Mouse (Mus musculus): ENCODE data around the gene Adig. TPM values are rescaled to one million over a fixed set of nuclear protein-coding genes. Genes with fewer than 3 reads are reported as not detected.

The Adig gene
- polyA plus RNA-seq, 1 experiment = 20.8 TPM

- no peak for DNase-seq
- no peak for TF ChIP-seq POLR2A (IDR thresholded peaks at IDR 0.05; ENCODE audit: control insufficient read depth, extremely low read depth, insufficient read depth, low read length, poor library complexity)
- TF ChIP-seq CTCF (IDR thresholded peaks at IDR 0.05; ENCODE audit: borderline replicate concordance, control insufficient read depth, extremely low read depth, insufficient read depth, low read length, poor library complexity) = no peak
- Histone ChIP-seq H3K27ac (ENCODE audit: control insufficient read depth, insufficient read depth, low read length) (no peak overlapping the region), H3K27me3 (ENCODE audit: control insufficient read depth, insufficient read depth, low read length) (no peaks in the 10 kb centered on the region), H3K4me3 (ENCODE audit: control insufficient read depth, insufficient read depth, low read length) (no peak overlapping the region), H3K4me1 (replicated peaks; ENCODE audit: control insufficient read depth, insufficient read depth, low read length) (no peaks in the 10 kb centered on the region), H3K36me3 (ENCODE audit: control insufficient read depth, insufficient read depth, low read length) (no peaks in the 10 kb centered on the region)
- WGBS = 91% methylated on average over 12 of the region's 12 CpGs
Measured at GRCm38 (mm10) chr2:158513821-158514336, 11.5 kb downstream of the Adig start.

- Histone ChIP-seq H3K27ac (ENCODE audit: control insufficient read depth, insufficient read depth, low read length) (no peak overlapping the region), H3K27me3 (ENCODE audit: control insufficient read depth, insufficient read depth, low read length) (no peaks in the 10 kb centered on the region), H3K4me1 (replicated peaks; ENCODE audit: control insufficient read depth, insufficient read depth, low read length) (no peaks in the 10 kb centered on the region), H3K4me3 (ENCODE audit: control insufficient read depth, insufficient read depth, low read length) (no peak overlapping the region), H3K36me3 (ENCODE audit: control insufficient read depth, insufficient read depth, low read length) (no peaks in the 10 kb centered on the region)
- no peak for DNase-seq
- no peak for TF ChIP-seq POLR2A (IDR thresholded peaks at IDR 0.05; ENCODE audit: control insufficient read depth, extremely low read depth, insufficient read depth, low read length, poor library complexity)
- TF ChIP-seq CTCF (IDR thresholded peaks at IDR 0.05; ENCODE audit: borderline replicate concordance, control insufficient read depth, extremely low read depth, insufficient read depth, low read length, poor library complexity) = no peak
- WGBS = 81% methylated on average over 6 of the region's 6 CpGs
Measured at GRCm38 (mm10) chr2:158518583-158518982, 16.2 kb downstream of the Adig start.

- 87% methylated on average over 11 of the region's 11 CpGs for WGBS
- no peak for TF ChIP-seq POLR2A (IDR thresholded peaks at IDR 0.05; ENCODE audit: control insufficient read depth, extremely low read depth, insufficient read depth, low read length, poor library complexity)
- TF ChIP-seq CTCF (IDR thresholded peaks at IDR 0.05; ENCODE audit: borderline replicate concordance, control insufficient read depth, extremely low read depth, insufficient read depth, low read length, poor library complexity) = no peak
- no peak for DNase-seq
- Histone ChIP-seq H3K27ac (ENCODE audit: control insufficient read depth, insufficient read depth, low read length) (no peak overlapping the region), H3K4me1 (replicated peaks; ENCODE audit: control insufficient read depth, insufficient read depth, low read length) (no peaks in the 10 kb centered on the region), H3K36me3 (ENCODE audit: control insufficient read depth, insufficient read depth, low read length) (no peaks in the 10 kb centered on the region), H3K4me3 (ENCODE audit: control insufficient read depth, insufficient read depth, low read length) (no peak overlapping the region), H3K27me3 (ENCODE audit: control insufficient read depth, insufficient read depth, low read length) (no peaks in the 10 kb centered on the region)
Measured at GRCm38 (mm10) chr2:158519071-158519470, 16.7 kb downstream of the Adig start.

- Histone ChIP-seq H3K36me3 (ENCODE audit: control insufficient read depth, insufficient read depth, low read length) (no peaks in the 10 kb centered on the region), H3K4me3 (ENCODE audit: control insufficient read depth, insufficient read depth, low read length) (no peak overlapping the region), H3K27me3 (ENCODE audit: control insufficient read depth, insufficient read depth, low read length) (no peaks in the 10 kb centered on the region), H3K27ac (ENCODE audit: control insufficient read depth, insufficient read depth, low read length) (no peak overlapping the region), H3K4me1 (replicated peaks; ENCODE audit: control insufficient read depth, insufficient read depth, low read length) (no peaks in the 10 kb centered on the region)
- no peak for DNase-seq
- no peak for TF ChIP-seq CTCF (IDR thresholded peaks at IDR 0.05; ENCODE audit: borderline replicate concordance, control insufficient read depth, extremely low read depth, insufficient read depth, low read length, poor library complexity)
- TF ChIP-seq POLR2A (IDR thresholded peaks at IDR 0.05; ENCODE audit: control insufficient read depth, extremely low read depth, insufficient read depth, low read length, poor library complexity) = no peak
- 85% methylated on average over 6 of the region's 6 CpGs for WGBS
Measured at GRCm38 (mm10) chr2:158519800-158520199, 17.4 kb downstream of the Adig start.

- DNase-seq = no peak
- Histone ChIP-seq H3K27me3 (ENCODE audit: control insufficient read depth, insufficient read depth, low read length) (no peaks in the 10 kb centered on the region), H3K4me1 (replicated peaks; ENCODE audit: control insufficient read depth, insufficient read depth, low read length) (no peaks in the 10 kb centered on the region), H3K27ac (ENCODE audit: control insufficient read depth, insufficient read depth, low read length) (no peak overlapping the region), H3K4me3 (ENCODE audit: control insufficient read depth, insufficient read depth, low read length) (no peak overlapping the region), H3K36me3 (ENCODE audit: control insufficient read depth, insufficient read depth, low read length) (no peaks in the 10 kb centered on the region)
- WGBS = 84% methylated on average over 8 of the region's 8 CpGs
- TF ChIP-seq POLR2A (IDR thresholded peaks at IDR 0.05; ENCODE audit: control insufficient read depth, extremely low read depth, insufficient read depth, low read length, poor library complexity) = no peak
- TF ChIP-seq CTCF (IDR thresholded peaks at IDR 0.05; ENCODE audit: borderline replicate concordance, control insufficient read depth, extremely low read depth, insufficient read depth, low read length, poor library complexity) = no peak
Measured at GRCm38 (mm10) chr2:158523060-158523459, 20.6 kb downstream of the Adig start.

- no peaks in the 10 kb centered on the region for H3K36me3 ChIP-seq (ENCODE audit: control insufficient read depth, insufficient read depth, low read length)
- TF ChIP-seq POLR2A (IDR thresholded peaks at IDR 0.05; ENCODE audit: control insufficient read depth, extremely low read depth, insufficient read depth, low read length, poor library complexity) = no peak
- TF ChIP-seq CTCF (IDR thresholded peaks at IDR 0.05; ENCODE audit: borderline replicate concordance, control insufficient read depth, extremely low read depth, insufficient read depth, low read length, poor library complexity) = no peak
- no peak overlapping the region for H3K4me3 ChIP-seq (ENCODE audit: control insufficient read depth, insufficient read depth, low read length)
- H3K4me1 ChIP-seq (replicated peaks; ENCODE audit: control insufficient read depth, insufficient read depth, low read length) = no peaks in the 10 kb centered on the region
- no peaks in the 10 kb centered on the region for H3K27me3 ChIP-seq (ENCODE audit: control insufficient read depth, insufficient read depth, low read length)
- DNase-seq = no peak
- WGBS = 84% methylated on average over 16 of the region's 16 CpGs
- no peak overlapping the region for H3K27ac ChIP-seq (ENCODE audit: control insufficient read depth, insufficient read depth, low read length)
Measured at GRCm38 (mm10) chr2:158524129-158524860, 21.9 kb downstream of the Adig start.
